Mouse (Mus musculus) E14TG2a.4 (cell line): ENCODE results near the gene Hip1r.

ENCODE experiments used
- CTCF ChIP-seq: conservative IDR thresholded peaks from 2 replicates; pipeline ENCODE4 v1.5.1; 2014; ENCODE audit warnings: low read length
- NANOG ChIP-seq: IDR thresholded peaks from 2 replicates; pipeline ENCODE4 v1.6.1; 2014; ENCODE audit warnings: borderline replicate concordance, low read length, mixed read lengths

- TF ChIP-seq CTCF, result no peak
- no peak for TF ChIP-seq NANOG
Observed at GRCm38 (mm10) chr5:124035806-124036205, 62.4 kb downstream of the Hip1r start.
